Mouse (Mus musculus): ENCODE measurements around the gene Sit1. TPM values are rescaled to one million over a fixed set of nuclear protein-coding genes. Genes with fewer than 3 reads are reported as not detected.

Sit1 gene
- polyA plus RNA-seq, 1 experiment from 2014 or later, result 0.10 TPM

- WGBS, result 85% methylated on average over 7 of the region's 7 CpGs
- no peaks in the 10 kb centered on the region for H3K27me3 ChIP-seq
- no peaks in the 10 kb centered on the region for H3K4me1 ChIP-seq (replicated peaks)
- H3K9ac ChIP-seq, result no peak overlapping the region
- H3K4me3 ChIP-seq, result no peak overlapping the region
- no peak overlapping the region for H3K4me2 ChIP-seq
- H3K36me3 ChIP-seq, result no peaks in the 10 kb centered on the region
- H3K27ac ChIP-seq, result no peak overlapping the region
- H3K9me3 ChIP-seq (replicated peaks), result no peaks in the 10 kb centered on the region
- ATAC-seq (replicated peaks; ENCODE audit: insufficient number of reproducible peaks, insufficient read depth, low FRiP score, low read depth), result no peak
These were observed 16.7 kb downstream of the Sit1 start for GRCm38 (mm10) chr4:43466872-43467271.

DNA sequence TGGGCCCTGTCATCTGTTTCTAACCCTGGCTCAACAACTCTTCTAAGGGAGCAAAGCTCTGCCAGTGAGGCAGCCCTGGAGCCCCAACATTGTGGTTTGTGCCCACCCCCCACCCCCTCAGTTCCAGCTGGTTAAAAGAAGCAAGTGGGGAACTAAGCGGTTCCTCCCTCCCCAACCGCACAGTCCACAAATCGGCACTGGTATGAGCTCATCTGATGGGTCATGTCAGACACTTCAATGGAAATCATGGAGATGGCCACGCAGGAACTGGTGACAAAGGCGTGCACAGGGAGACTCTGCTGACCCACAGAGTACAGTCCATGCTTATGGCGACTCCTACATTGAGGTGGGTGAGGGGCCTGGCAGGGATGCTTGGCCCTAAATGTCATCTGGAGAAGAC is 17.6 kb downstream of the Sit1 start:
- Histone ChIP-seq H3K27me3 (no peaks in the 10 kb centered on the region), H3K9me3 (replicated peaks) (no peaks in the 10 kb centered on the region), H3K27ac (no peak overlapping the region), H3K4me2 (no peak overlapping the region), H3K4me1 (replicated peaks) (no peaks in the 10 kb centered on the region), H3K36me3 (no peaks in the 10 kb centered on the region), H3K9ac (no peak overlapping the region), H3K4me3 (no peak overlapping the region)
- ATAC-seq (replicated peaks; ENCODE audit: insufficient number of reproducible peaks, insufficient read depth, low FRiP score, low read depth), result no peak
- WGBS, result 76% methylated on average over 6 of the region's 6 CpGs

DNA sequence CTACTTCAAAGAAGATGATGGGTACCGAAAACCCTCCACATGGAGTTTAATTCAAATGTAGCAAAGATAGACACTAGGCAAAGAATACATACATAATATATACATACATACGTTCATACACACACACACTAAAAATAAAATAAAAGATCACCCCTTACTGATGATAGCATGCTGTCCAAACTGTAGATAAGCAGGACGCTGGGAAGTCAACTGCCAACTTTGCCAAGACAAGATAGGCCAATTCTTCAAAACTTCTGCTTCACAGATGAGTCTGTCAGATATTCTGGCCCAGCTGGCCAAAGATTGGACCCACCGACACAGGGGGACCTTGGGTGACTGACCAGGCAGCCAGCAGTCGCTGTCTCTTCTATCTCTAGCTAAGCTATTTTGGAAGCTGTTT is 20.4 kb downstream of the Sit1 start:
- Histone ChIP-seq H3K4me3 (no peak overlapping the region), H3K4me1 (replicated peaks) (no peaks in the 10 kb centered on the region), H3K36me3 (no peaks in the 10 kb centered on the region), H3K27ac (no peak overlapping the region), H3K9ac (no peak overlapping the region), H3K9me3 (replicated peaks) (no peaks in the 10 kb centered on the region), H3K27me3 (no peaks in the 10 kb centered on the region), H3K4me2 (no peak overlapping the region)
- 76% methylated on average over 5 of the region's 5 CpGs for WGBS
- ATAC-seq (replicated peaks; ENCODE audit: insufficient number of reproducible peaks, insufficient read depth, low FRiP score, low read depth), result no peak

DNA sequence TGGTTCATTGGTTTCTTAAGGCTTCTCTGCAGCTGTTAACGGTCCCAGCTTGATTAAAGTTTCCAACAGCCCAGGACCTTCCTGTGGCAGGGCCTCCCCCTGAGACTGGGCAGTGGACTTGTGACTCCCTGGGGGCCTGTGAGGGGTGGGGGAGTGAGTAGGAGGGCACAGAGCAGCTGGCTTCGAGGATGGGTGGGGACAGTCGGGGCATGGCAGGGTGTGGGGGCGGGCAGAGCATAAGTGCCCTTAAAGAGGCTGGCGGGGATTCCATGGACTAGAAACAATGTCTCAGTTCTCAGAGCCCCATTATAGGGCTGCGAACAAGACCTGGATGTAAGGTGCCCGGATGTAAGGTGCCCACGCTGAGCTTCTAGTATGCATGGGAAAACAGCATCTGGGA is 26.4 kb downstream of the Sit1 start:
- Histone ChIP-seq H3K4me1 (replicated peaks) (peaks cover 22% of the 10 kb centered on the region), H3K9ac (no peak overlapping the region), H3K36me3 (no peaks in the 10 kb centered on the region), H3K27me3 (peaks cover 34% of the 10 kb centered on the region), H3K9me3 (replicated peaks) (no peaks in the 10 kb centered on the region), H3K4me2 (no peak overlapping the region), H3K27ac (no peak overlapping the region), H3K4me3 (no peak overlapping the region)
- no peak for ATAC-seq (replicated peaks; ENCODE audit: insufficient number of reproducible peaks, insufficient read depth, low FRiP score, low read depth)
- 11% methylated on average over 8 of the region's 8 CpGs for WGBS

GRCm38 (mm10) chr4:43456470-43456869 is 27.1 kb downstream of the Sit1 start:
- Histone ChIP-seq H3K36me3 (no peaks in the 10 kb centered on the region), H3K9me3 (replicated peaks) (no peaks in the 10 kb centered on the region), H3K4me3 (no peak overlapping the region), H3K27me3 (peaks cover 34% of the 10 kb centered on the region), H3K4me2 (no peak overlapping the region), H3K9ac (no peak overlapping the region), H3K4me1 (replicated peaks) (peaks cover 23% of the 10 kb centered on the region), H3K27ac (no peak overlapping the region)
- no peak for ATAC-seq (replicated peaks; ENCODE audit: insufficient number of reproducible peaks, insufficient read depth, low FRiP score, low read depth)
- WGBS, result 23% methylated on average over 4 of the region's 4 CpGs

- no peak for ATAC-seq (replicated peaks; ENCODE audit: insufficient number of reproducible peaks, insufficient read depth, low FRiP score, low read depth)
- peaks cover 37% of the 10 kb centered on the region for H3K27me3 ChIP-seq
- WGBS, result 27% methylated on average over 20 of the region's 20 CpGs
These were observed 29.3 kb downstream of the Sit1 start, which contains the start of gene Cd72 for GRCm38 (mm10) chr4:43454041-43454836. Gene Cd72, minus strand, starts transcription at chr4:43454628.

DNA sequence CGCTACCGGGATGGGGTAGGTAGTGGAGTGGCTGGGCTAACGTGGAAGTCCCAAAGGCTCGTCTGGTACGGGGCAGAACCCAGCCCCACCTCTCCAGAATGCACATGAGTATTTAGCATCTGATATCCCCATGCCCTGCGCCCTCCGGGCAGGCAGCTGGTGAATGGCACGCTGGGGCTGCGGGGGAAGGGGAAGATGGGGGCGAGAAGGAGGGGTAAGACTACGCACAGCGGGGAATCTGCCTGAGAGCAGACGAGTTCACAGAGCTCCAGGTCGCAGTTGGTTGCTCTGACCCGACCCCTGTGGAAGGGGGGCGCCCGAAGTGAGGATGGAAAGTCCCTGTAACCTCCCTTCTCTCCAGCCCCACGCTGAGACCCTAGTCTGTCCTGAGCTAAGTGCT is 30.1 kb downstream of the Sit1 start:
- no peaks in the 10 kb centered on the region for H3K9me3 ChIP-seq (replicated peaks)
- no peak overlapping the region for H3K27ac ChIP-seq
- H3K4me3 ChIP-seq, result peak overlapping the region; percentile 23
- peaks cover 23% of the 10 kb centered on the region for H3K4me1 ChIP-seq (replicated peaks)
- H3K4me2 ChIP-seq, result peak overlapping the region; percentile 60
- no peaks in the 10 kb centered on the region for H3K36me3 ChIP-seq
- ATAC-seq (replicated peaks; ENCODE audit: insufficient number of reproducible peaks, insufficient read depth, low FRiP score, low read depth), result no peak
- H3K27me3 ChIP-seq, result peaks cover 37% of the 10 kb centered on the region
- peak overlapping the region; percentile 31; the same call in 1 of the 2 replicates for H3K9ac ChIP-seq
- WGBS, result under 1% methylated on average over 18 of the region's 18 CpGs

More at GRCm38 (mm10) chr4:43454041-43454836, 29.3 kb downstream of the Sit1 start, which contains the start of gene Cd72:
- no peaks in the 10 kb centered on the region for H3K9me3 ChIP-seq (replicated peaks)
- peak within 1 kb of the TSS; percentile 31; the same call in 1 of the 2 replicates for H3K9ac ChIP-seq
- peak within 1 kb of the TSS; percentile 60 for H3K4me2 ChIP-seq
- no peaks in the 10 kb centered on the region for H3K36me3 ChIP-seq
- H3K4me3 ChIP-seq, result peak within 1 kb of the TSS; percentile 23
- peaks cover 23% of the 10 kb centered on the region for H3K4me1 ChIP-seq (replicated peaks)
- H3K27ac ChIP-seq, result no peak within 1 kb of the TSS

- H3K9ac ChIP-seq, result no peak overlapping the region
- H3K9me3 ChIP-seq (replicated peaks), result no peaks in the 10 kb centered on the region
- no peak overlapping the region for H3K4me3 ChIP-seq
- H3K4me2 ChIP-seq, result peak overlapping the region; percentile 17; the same call in 1 of the 2 replicates
- 40% methylated on average over 11 of the region's 11 CpGs for WGBS
- ATAC-seq (replicated peaks; ENCODE audit: insufficient number of reproducible peaks, insufficient read depth, low FRiP score, low read depth), result no peak
- H3K27me3 ChIP-seq, result peaks cover 37% of the 10 kb centered on the region
- peaks cover 23% of the 10 kb centered on the region for H3K4me1 ChIP-seq (replicated peaks)
- no peak overlapping the region for H3K27ac ChIP-seq
- peaks cover 11% of the 10 kb centered on the region for H3K36me3 ChIP-seq
These were observed 31.2 kb downstream of the Sit1 start for GRCm38 (mm10) chr4:43452315-43452714.

- Histone ChIP-seq H3K4me1 (replicated peaks) (peaks cover 23% of the 10 kb centered on the region), H3K4me3 (no peak overlapping the region), H3K4me2 (no peak overlapping the region), H3K36me3 (peaks cover 35% of the 10 kb centered on the region), H3K27ac (no peak overlapping the region), H3K9ac (no peak overlapping the region), H3K9me3 (replicated peaks) (no peaks in the 10 kb centered on the region), H3K27me3 (peaks cover 13% of the 10 kb centered on the region; the same call in 1 of the 2 replicates)
- WGBS, result 84% methylated on average over 3 of the region's 3 CpGs
- ATAC-seq (replicated peaks; ENCODE audit: insufficient number of reproducible peaks, insufficient read depth, low FRiP score, low read depth), result no peak
These were observed 35.0 kb downstream of the Sit1 start for GRCm38 (mm10) chr4:43448554-43448953.

DNA sequence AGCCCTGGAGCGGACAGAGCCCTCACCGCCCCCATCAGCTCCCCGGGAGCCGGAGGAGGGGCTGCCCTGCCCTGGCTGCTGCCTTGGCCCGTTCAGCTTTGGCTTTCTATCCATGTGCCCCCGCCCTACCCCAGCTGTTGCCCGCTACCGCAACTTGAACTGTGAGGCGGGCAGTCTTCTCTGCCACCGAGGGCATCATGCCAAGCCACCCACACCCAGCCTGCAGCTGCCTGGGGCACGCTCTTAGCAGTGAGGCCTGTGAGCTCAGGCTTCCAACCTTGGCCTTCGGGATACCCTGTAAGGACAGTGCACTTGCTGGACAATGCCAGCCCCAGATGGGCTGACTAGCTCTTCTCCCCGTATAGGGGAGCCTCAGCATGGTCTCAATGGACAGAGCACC is 36.3 kb downstream of the Sit1 start:
- Histone ChIP-seq H3K4me3 (no peak overlapping the region), H3K27me3 (0 out of 2 replicates have a peak, but pooled peaks cover 3% of the 10 kb centered on the region), H3K27ac (no peak overlapping the region), H3K36me3 (peaks cover 35% of the 10 kb centered on the region), H3K9me3 (replicated peaks) (no peaks in the 10 kb centered on the region), H3K4me1 (replicated peaks) (peaks cover 15% of the 10 kb centered on the region), H3K9ac (no peak overlapping the region), H3K4me2 (no peak overlapping the region)
- no peak for ATAC-seq (replicated peaks; ENCODE audit: insufficient number of reproducible peaks, insufficient read depth, low FRiP score, low read depth)
- 93% methylated on average over 13 of the region's 13 CpGs for WGBS

- Histone ChIP-seq H3K4me2 (peak overlapping the region; percentile 97), H3K36me3 (peaks cover 35% of the 10 kb centered on the region), H3K27ac (peak overlapping the region; percentile 93), H3K9ac (peak overlapping the region; percentile 99), H3K27me3 (no peaks in the 10 kb centered on the region), H3K9me3 (replicated peaks) (no peaks in the 10 kb centered on the region), H3K4me3 (peak overlapping the region; percentile 93), H3K4me1 (replicated peaks) (peaks cover 14% of the 10 kb centered on the region)
- ATAC-seq (replicated peaks; ENCODE audit: insufficient number of reproducible peaks, insufficient read depth, low FRiP score, low read depth), result no peak
- WGBS, result 2% methylated on average over 28 of the region's 28 CpGs
These were observed 40.0 kb downstream of the Sit1 start for GRCm38 (mm10) chr4:43443511-43443910.
